Mouse (Mus musculus): ENCODE measurements around the gene Il2rb. TPM values are rescaled to one million over a fixed set of nuclear protein-coding genes. Genes with fewer than 3 reads are reported as not detected.

The Il2rb gene
- under 1 TPM; 0.17 to 0.18 TPM for total RNA-seq (2021)

DNA sequence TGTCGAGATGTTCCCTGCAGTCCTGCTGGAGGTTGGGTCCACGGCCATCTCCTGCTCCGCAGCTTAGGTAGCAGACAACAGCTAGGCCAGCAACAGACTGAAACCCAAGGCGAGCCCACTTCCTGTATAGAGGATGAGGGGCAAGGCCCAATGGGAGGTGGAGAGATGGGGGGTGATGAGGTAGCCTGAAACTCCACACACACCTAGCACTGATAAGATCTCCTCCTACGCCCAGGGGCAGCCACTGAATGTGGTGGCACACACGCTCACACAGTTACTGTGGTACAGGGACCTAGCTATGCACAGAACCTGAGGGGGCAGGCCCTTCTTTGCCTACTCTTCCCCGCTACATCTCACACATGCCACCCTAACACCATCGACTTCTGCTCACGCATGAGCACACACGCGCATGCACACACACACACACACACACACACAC, at the start of gene Il2rb:
Gene Il2rb, minus strand, starts transcription at position 304 of the 439 bp plus-strand sequence.
- DNase-seq, result no peak

DNA sequence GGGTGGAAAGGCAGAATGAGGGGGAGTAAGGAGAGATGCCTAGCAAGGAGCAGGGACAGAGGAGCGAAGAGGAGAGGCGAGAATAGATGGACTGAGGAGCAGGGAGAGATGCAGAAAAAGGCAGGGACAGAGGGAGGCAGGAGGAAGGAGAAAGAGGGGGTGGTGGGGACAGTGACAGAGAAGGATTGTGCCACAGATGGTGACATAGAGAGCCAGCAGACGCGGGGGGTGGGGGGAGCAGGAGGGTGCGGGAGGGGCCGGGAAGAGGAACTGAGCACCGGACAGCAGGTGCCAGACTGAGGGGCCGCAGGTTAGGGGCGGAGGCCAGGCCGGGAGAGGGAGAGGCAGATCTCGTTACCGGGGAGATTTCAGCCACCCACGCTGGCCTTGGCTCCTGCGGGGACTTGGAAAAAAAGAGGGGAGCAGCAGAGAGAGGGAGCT, 49.5 kb upstream of the Il2rb start, which contains the start of gene Sstr3:
Gene Sstr3, minus strand, starts transcription at position 125 of the 441 bp plus-strand sequence.
- DNase-seq, result no peak

DNA sequence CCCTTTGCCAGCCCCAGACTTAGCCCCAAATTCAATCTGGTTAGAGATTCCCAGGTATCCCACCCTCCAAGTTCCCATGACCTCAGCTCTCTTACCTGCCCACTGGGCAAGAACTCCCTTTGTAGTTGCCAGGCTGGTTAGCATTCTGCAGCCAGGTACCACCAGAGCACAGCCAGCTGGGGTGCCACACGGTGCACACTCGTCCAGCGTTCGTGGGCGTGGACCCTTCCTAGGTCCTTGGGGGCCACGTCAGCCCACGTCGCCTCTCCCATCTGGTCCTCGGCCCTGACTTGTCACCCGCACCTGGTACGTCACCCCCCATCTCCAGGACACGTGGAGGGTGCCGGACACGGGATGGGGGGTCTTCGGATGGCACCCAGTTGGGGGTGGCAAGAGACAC, 49.0 kb upstream of the Il2rb start:
- no peak for DNase-seq

DNA sequence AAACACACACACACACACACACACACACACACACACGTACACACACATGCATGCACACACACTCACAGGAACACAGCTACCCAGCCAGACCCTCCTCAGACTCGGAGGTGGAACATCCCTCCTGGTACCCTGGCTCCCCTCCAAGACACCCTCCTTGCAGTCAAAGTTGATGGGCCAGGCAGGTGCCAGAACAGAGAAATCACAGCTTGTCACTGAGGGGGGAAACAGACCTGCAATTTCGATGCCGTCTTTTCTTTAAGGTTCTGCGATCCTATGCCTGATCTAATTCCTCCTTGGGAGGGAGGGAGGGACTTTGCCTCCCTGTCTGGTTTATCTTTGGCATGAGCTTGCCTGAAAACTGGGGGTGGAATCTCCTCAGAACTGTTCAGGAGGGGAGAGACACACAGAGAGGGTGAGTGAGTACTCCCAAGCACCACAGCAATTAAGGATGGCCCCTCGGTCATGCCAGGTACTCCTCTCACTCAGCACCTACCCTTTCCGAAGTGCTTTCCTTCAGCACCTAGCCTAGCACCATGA, 47.8 kb upstream of the Il2rb start:
- DNase-seq, result no peak

- DNase-seq, result no peak
Measured at GRCm38 (mm10) chr15:78542098-78542766, 47.2 kb upstream of the Il2rb start.

- no peak for DNase-seq
Measured at GRCm38 (mm10) chr15:78541606-78542005, 46.5 kb upstream of the Il2rb start.

DNA sequence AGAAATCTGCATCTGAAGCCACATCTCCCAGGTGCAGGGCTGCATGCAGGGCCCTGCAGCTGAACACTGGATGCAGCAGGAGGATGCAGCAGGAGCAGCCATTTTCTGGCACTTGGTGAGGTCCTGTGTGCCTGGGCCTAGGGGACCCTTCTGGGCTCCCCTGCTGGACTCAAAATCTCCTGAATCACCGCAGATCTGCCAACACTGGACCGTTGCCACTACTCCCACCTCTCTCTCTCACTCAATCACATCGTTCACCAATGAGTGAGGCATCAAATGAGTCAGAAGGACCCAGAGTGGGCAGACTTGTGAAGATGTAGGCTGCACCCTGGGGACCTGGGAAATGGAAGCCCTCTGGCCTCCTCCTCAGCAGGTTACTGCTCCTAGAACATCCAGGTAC, 46.0 kb upstream of the Il2rb start:
- no peak for DNase-seq

DNA sequence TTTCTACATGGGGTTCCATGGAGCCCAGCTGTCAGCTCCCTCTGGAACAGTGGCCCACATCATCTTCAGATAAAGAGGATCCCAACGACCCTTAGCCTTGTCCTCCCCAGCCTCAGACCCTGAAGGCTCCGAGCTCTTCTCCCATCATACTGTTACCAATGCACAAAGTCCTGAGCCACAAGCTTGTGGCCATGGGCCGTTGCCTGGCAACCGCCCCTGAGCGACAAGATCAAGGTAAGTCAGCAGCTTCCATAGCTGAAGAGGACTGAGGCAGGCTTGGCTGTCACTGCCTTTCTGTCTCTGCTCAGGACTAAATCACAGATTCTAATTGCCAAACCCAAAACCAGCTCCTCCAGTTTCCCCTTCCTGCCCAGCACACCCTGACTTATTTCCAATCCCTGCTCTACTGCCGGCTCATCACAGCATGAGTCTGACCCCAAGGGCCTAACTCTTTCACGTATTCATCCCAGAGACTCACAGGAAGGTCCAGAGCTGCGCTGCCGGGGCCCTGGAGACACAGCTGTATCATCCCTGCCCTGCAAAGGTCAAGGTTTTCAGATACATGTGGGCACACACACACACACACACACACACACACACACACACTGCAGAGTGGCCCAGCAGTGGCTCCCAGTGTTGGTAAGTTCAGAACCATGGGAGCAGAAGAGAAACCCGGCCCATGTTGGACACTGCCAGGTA, 40.8 kb upstream of the Il2rb start:
- DNase-seq, result no peak

- no peak for DNase-seq
Measured at GRCm38 (mm10) chr15:78533346-78533835, 38.3 kb upstream of the Il2rb start.

GRCm38 (mm10) chr15:78532566-78533345, 37.7 kb upstream of the Il2rb start:
- no peak for DNase-seq

GRCm38 (mm10) chr15:78531901-78532469, 36.9 kb upstream of the Il2rb start:
- DNase-seq, result peak; percentile 98 to 100

DNA sequence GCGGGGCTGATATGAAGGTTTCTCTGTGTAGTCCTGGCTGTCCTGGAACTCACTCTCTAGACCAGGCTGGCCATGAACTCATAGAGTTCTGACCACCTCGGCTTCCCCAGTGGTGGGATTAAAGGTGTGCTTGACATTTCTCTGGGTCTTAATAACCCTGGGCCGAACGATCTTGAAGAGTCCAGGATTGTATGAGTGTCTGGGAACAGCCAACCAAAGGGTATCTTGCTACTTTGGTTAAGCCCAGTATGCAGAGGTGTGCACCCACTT, 36.3 kb upstream of the Il2rb start:
- DNase-seq, result no peak

GRCm38 (mm10) chr15:78530671-78531450, 35.8 kb upstream of the Il2rb start, which contains the start of gene C1qtnf6:
TSS of gene C1qtnf6 (minus strand) at chr15:78531416.
- DNase-seq, result no peak

GRCm38 (mm10) chr15:78530141-78530540, 35.1 kb upstream of the Il2rb start:
- DNase-seq, result no peak

GRCm38 (mm10) chr15:78529428-78529990, 34.4 kb upstream of the Il2rb start:
- DNase-seq, result peak; percentile 80 to 81

DNA sequence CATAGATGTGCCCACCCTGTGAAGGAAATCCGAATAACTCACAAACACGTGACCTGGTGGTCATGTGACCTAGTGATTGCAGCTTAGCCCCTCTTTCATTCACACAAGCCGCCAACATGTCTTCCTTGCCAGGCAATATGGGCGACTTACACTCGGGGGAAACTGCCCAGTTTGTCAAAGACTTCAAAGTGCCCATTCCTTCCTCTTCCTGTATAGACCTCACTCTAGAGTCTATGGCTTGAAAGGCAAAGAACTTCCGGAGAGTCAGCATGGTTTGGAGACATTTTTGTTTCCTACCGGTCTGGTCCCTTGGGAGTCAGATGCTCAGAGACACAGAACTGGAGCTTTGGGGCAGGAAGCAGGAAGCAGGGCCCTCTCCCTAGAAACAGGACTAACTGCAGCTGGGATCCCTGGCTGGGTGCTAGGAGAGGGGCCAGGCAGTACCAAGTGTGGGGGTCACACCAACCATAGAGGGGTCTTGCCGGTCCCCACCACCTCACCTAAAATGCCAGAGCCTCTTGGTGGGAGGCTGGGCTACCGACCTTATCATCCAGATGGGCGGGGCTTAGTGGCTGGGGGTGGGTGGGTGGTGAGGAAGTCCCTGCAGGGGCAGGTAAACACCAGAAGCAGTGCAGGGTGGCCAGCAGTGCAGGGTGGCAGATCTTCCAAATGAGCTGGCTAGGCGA, 33.8 kb upstream of the Il2rb start:
- no peak for DNase-seq

GRCm38 (mm10) chr15:78527973-78528372, 32.9 kb upstream of the Il2rb start:
- no peak for DNase-seq

GRCm38 (mm10) chr15:78524163-78524562, 29.1 kb upstream of the Il2rb start:
- DNase-seq, result no peak

DNA sequence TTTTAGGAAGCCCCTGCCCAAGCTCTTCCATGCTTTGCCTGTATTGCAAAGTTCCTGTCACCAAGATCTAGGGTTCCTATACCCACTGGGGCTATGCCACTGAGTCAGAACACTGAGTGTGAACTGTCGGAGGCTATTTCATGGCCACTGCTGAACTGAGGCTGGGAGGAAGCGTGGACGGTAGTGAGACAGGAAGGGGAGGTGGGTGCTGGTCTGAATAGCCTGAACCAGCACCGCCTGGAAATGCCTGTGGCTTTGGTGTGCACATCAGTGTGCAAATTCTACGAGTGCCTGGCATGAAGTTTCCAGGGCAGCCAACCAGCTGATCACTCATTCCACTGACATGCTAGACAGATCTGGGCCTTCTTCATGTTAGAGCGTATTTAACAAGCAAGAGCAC, 26.8 kb upstream of the Il2rb start:
- DNase-seq, result no peak

GRCm38 (mm10) chr15:78521331-78521730, 26.3 kb upstream of the Il2rb start:
- no peak for DNase-seq

All from layer of hippocampus, postnatal 36 days (tissue).